Mouse (Mus musculus) naive thymus-derived CD4-positive, alpha-beta T cell, adult 2 months (primary cell): ENCODE measurements around the gene Gm40193.
"Not testable (repeated sequence)": the region's sequence is repeated elsewhere in the genome, so short reads cannot be mapped to it uniquely, and the experiment has no call there.

Experiments
- DNase-seq: peaks from one replicate; pipeline ENCODE4 v3.0.0-alpha.2; 2011; ENCODE audit warnings: low read depth

Gene Gm40193

GRCm38 (mm10) chr11:70532839-70533238 is at the start of gene Gm40193:
TSS of gene Gm40193 (minus strand) at chr11:70532939.
- DNase-seq = no peak

- DNase-seq = no peak
These were observed 49.5 kb upstream of the Gm40193 start for GRCm38 (mm10) chr11:70582196-70582595.

GRCm38 (mm10) chr11:70580921-70581320 is 48.2 kb upstream of the Gm40193 start:
- DNase-seq = peak; percentile 81

- no peak for DNase-seq
These were observed 47.6 kb upstream of the Gm40193 start for GRCm38 (mm10) chr11:70580358-70580720.

GRCm38 (mm10) chr11:70579710-70580357 is 47.1 kb upstream of the Gm40193 start:
- peak; percentile 60 for DNase-seq

- DNase-seq = peak; percentile 40
These were observed 46.2 kb upstream of the Gm40193 start for GRCm38 (mm10) chr11:70578962-70579361.

GRCm38 (mm10) chr11:70577201-70577600 is 44.5 kb upstream of the Gm40193 start:
- DNase-seq = no peak

- DNase-seq = no peak
These were observed 41.1 kb upstream of the Gm40193 start for GRCm38 (mm10) chr11:70573872-70574271.

- DNase-seq = no peak
These were observed 39.7 kb upstream of the Gm40193 start for GRCm38 (mm10) chr11:70572348-70572902.

GRCm38 (mm10) chr11:70571641-70572040 is 38.9 kb upstream of the Gm40193 start:
- no peak for DNase-seq

GRCm38 (mm10) chr11:70570614-70571013 is 37.9 kb upstream of the Gm40193 start:
- DNase-seq = not testable (repeated sequence)

- no peak for DNase-seq
These were observed 33.8 kb upstream of the Gm40193 start for GRCm38 (mm10) chr11:70566586-70566985.

- DNase-seq = no peak
These were observed 31.6 kb upstream of the Gm40193 start for GRCm38 (mm10) chr11:70564276-70564873.

GRCm38 (mm10) chr11:70563470-70564275 is 30.9 kb upstream of the Gm40193 start:
- DNase-seq = peak; percentile 62

- DNase-seq = no peak
These were observed 30.3 kb upstream of the Gm40193 start for GRCm38 (mm10) chr11:70562995-70563469.

- peak; percentile 92 for DNase-seq
These were observed 29.7 kb upstream of the Gm40193 start, which contains the start of gene Mink1 for GRCm38 (mm10) chr11:70562287-70562994. TSS of gene Mink1 (plus strand) at chr11:70562881.

- DNase-seq = peak; percentile 46
These were observed 29.2 kb upstream of the Gm40193 start for GRCm38 (mm10) chr11:70561937-70562286.

- no peak for DNase-seq
These were observed 24.8 kb upstream of the Gm40193 start for GRCm38 (mm10) chr11:70557545-70557944.

GRCm38 (mm10) chr11:70553940-70554339 is 21.2 kb upstream of the Gm40193 start:
- DNase-seq = no peak

- no peak for DNase-seq
These were observed 18.8 kb upstream of the Gm40193 start for GRCm38 (mm10) chr11:70551526-70551925.

- DNase-seq = no peak
These were observed 11.8 kb upstream of the Gm40193 start for GRCm38 (mm10) chr11:70544496-70544895.

- DNase-seq = no peak
These were observed 8.7 kb upstream of the Gm40193 start for GRCm38 (mm10) chr11:70541415-70541814.
